In the genomic region with DNA sequence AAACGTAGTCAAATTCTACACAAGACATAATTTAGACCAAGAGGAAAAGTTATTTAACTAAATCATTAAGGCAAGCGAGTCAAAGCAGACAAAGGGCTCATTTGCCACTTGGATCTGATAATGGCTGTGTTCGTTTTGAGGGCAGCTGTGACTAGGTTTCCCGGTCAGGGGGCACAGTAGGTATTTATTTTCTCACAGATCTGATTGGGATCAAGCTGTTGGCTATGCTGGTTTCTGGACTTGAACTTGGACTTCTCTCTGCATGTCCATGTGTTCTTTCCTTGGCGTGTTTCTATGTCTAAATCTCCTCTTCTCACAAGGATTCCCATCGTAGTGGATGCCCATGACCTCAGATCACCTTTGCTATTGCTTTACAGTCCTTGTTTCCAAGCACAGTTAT, we compare ENCODE assay signal across 27 mouse cellular contexts.
DNase-seq lines count a peak whose midpoint lies in the region; ATAC-seq and TF ChIP-seq lines count a peak whose summit lies in the region.
"Had no signal": no experiment of that assay in that cellular context is flagged by ENCODE, and none has a peak within 500 bp of the region (broad histone marks: within the 10 kb centered on the region; RNA-seq: fewer than 3 reads in every experiment).

No protein-coding gene starts in this region.

- ATAC-seq in hindbrain, postnatal 0 days, result no peak
- no peak for ATAC-seq in intestine, embryonic 16.5 days
- no peak for ATAC-seq in liver, embryonic 12.5 days
- ATAC-seq: forebrain, embryonic 14.5 days; hindbrain, embryonic 16.5 days; inflammation-experienced regulatory T-cells, adult 6 months; intestine, postnatal 0 days; Patski had no signal

- no peak overlapping the region for H3K9ac ChIP-seq in hindbrain, postnatal 0 days (replicated peaks; ENCODE audit: low read length)
- H3K9ac ChIP-seq in intestine, embryonic 16.5 days (ENCODE audit: low read depth, low read length), result no peak overlapping the region
- no peak overlapping the region for H3K9ac ChIP-seq in liver, embryonic 12.5 days
- H3K9ac ChIP-seq: embryonic facial prominence, embryonic 12.5 days; embryonic facial prominence, embryonic 15.5 days; forebrain, postnatal 0 days; hindbrain, embryonic 13.5 days had no signal

- no peaks in the 10 kb centered on the region for H3K36me3 ChIP-seq in hindbrain, postnatal 0 days (ENCODE audit: insufficient read depth, low read length)
- H3K36me3 ChIP-seq in hindbrain, embryonic 10.5 days, result no peaks in the 10 kb centered on the region
- H3K36me3 ChIP-seq in intestine, embryonic 16.5 days (ENCODE audit: control insufficient read depth, insufficient read depth, low read length), result no peaks in the 10 kb centered on the region
- H3K36me3 ChIP-seq in liver, embryonic 12.5 days, result no peaks in the 10 kb centered on the region
- H3K36me3 ChIP-seq: embryonic facial prominence, embryonic 12.5 days; embryonic facial prominence, embryonic 15.5 days; G1E; hindbrain, embryonic 13.5 days had no signal

- H3K4me3 ChIP-seq in hindbrain, postnatal 0 days (ENCODE audit: low read length), result no peak overlapping the region
- H3K4me3 ChIP-seq in hindbrain, embryonic 10.5 days, result no peak overlapping the region
- no peak overlapping the region for H3K4me3 ChIP-seq in intestine, embryonic 16.5 days (ENCODE audit: low read length)
- no peak overlapping the region for H3K4me3 ChIP-seq in liver, embryonic 12.5 days
- H3K4me3 ChIP-seq: embryonic facial prominence, embryonic 12.5 days; embryonic facial prominence, embryonic 15.5 days; gastrocnemius, adult 2 months; hindbrain, embryonic 13.5 days had no signal

- H3K27me3 ChIP-seq in hindbrain, postnatal 0 days (ENCODE audit: insufficient read depth, low read length), result no peaks in the 10 kb centered on the region
- H3K27me3 ChIP-seq in hindbrain, embryonic 10.5 days (ENCODE audit: insufficient read depth, poor library complexity, severe bottlenecking), result no peaks in the 10 kb centered on the region
- no peaks in the 10 kb centered on the region for H3K27me3 ChIP-seq in intestine, embryonic 16.5 days (replicated peaks; ENCODE audit: control insufficient read depth, insufficient read depth, low read length)
- no peaks in the 10 kb centered on the region for H3K27me3 ChIP-seq in liver, embryonic 12.5 days (replicated peaks)
- H3K27me3 ChIP-seq: CH12.LX; embryonic facial prominence, embryonic 12.5 days; embryonic facial prominence, embryonic 15.5 days; hindbrain, embryonic 13.5 days; Patski had no signal

- no peak for TF ChIP-seq CTCF in hindbrain, postnatal 0 days (IDR thresholded peaks at IDR 0.05; ENCODE audit: low read depth)

- H3K4me1 ChIP-seq in hindbrain, postnatal 0 days (ENCODE audit: insufficient read depth, low read length), result no peaks in the 10 kb centered on the region
- H3K4me1 ChIP-seq in hindbrain, embryonic 10.5 days (replicated peaks), result no peaks in the 10 kb centered on the region
- no peaks in the 10 kb centered on the region for H3K4me1 ChIP-seq in intestine, embryonic 16.5 days (ENCODE audit: control insufficient read depth, insufficient read depth, low read length)
- H3K4me1 ChIP-seq in liver, embryonic 12.5 days, result no peaks in the 10 kb centered on the region
- H3K4me1 ChIP-seq: embryonic facial prominence, embryonic 12.5 days; embryonic facial prominence, embryonic 15.5 days; hindbrain, embryonic 13.5 days had no signal

- H3K4me2 ChIP-seq in hindbrain, postnatal 0 days (ENCODE audit: low read depth, low read length), result no peak overlapping the region
- no peak overlapping the region for H3K4me2 ChIP-seq in intestine, embryonic 16.5 days (ENCODE audit: low read depth, low read length)
- no peak overlapping the region for H3K4me2 ChIP-seq in liver, embryonic 12.5 days
- H3K4me2 ChIP-seq: embryonic facial prominence, embryonic 12.5 days; embryonic facial prominence, embryonic 15.5 days; heart, embryonic 11.5 days; hindbrain, embryonic 13.5 days had no signal

- no peaks in the 10 kb centered on the region for H3K9me3 ChIP-seq in hindbrain, postnatal 0 days (ENCODE audit: low read length)
- H3K9me3 ChIP-seq in hindbrain, embryonic 10.5 days, result no peaks in the 10 kb centered on the region
- H3K9me3 ChIP-seq in intestine, embryonic 16.5 days (ENCODE audit: control insufficient read depth, low read length), result no peaks in the 10 kb centered on the region
- no peaks in the 10 kb centered on the region for H3K9me3 ChIP-seq in liver, embryonic 12.5 days (replicated peaks)
- H3K9me3 ChIP-seq: embryonic facial prominence, embryonic 12.5 days; embryonic facial prominence, embryonic 15.5 days; hindbrain, embryonic 13.5 days had no signal

- DNase-seq in cerebellum, adult 9-10 months, result peak; percentile 41
- DNase-seq in cerebellum, adult 8-10 months, result no peak
- peak; percentile 4 for DNase-seq in hindbrain, postnatal 0 days (ENCODE audit: low spot score)
- DNase-seq in hindbrain, embryonic 10.5 days (ENCODE audit: low spot score), result no peak
- peak; percentile 40 for DNase-seq in brain, adult 2 months (ENCODE audit: low read depth, low spot score)
- peak; percentile 74 to 86 for DNase-seq in cerebellum, postnatal 14 days
- DNase-seq: adrenal gland, postnatal 10 days; adrenal gland, postnatal 36 days; B cell, adult 2 months; gastrocnemius, adult 2 months; gastrocnemius, postnatal 14 days; heart, adult 11 months; kidney, adult 2 months had no signal

- WGBS in hindbrain, postnatal 0 days, result 54% methylated on average over 6 of the region's 6 CpGs
- 83% methylated on average over 6 of the region's 6 CpGs for WGBS in hindbrain, embryonic 10.5 days
- WGBS in intestine, embryonic 16.5 days, result 74% methylated on average over 6 of the region's 6 CpGs
- 61% methylated on average over 6 of the region's 6 CpGs for WGBS in liver, embryonic 12.5 days (ENCODE audit: insufficient replicate concordance)

- no peak overlapping the region for H3K27ac ChIP-seq in hindbrain, postnatal 0 days
- no peak overlapping the region for H3K27ac ChIP-seq in hindbrain, embryonic 10.5 days
- no peak overlapping the region for H3K27ac ChIP-seq in intestine, embryonic 16.5 days (ENCODE audit: low read length)
- no peak overlapping the region for H3K27ac ChIP-seq in liver, embryonic 12.5 days
- H3K27ac ChIP-seq: embryonic facial prominence, embryonic 12.5 days; embryonic facial prominence, embryonic 15.5 days; gastrocnemius, adult 2 months; hindbrain, embryonic 13.5 days had no signal

Comparison
In these comparisons a context has a peak if more than half of its experiments do, and no peak if none do; other contexts are left out.
1. DNase-seq: peak in cerebellum, adult 9-10 months (single experiment), hindbrain, postnatal 0 days (single experiment), brain, adult 2 months (single experiment) and cerebellum, postnatal 14 days (2 of 2); none in cerebellum, adult 8-10 months (single experiment) and hindbrain, embryonic 10.5 days (single experiment).